Mouse (Mus musculus) thymus, postnatal 10 days (tissue): Measurements from ENCODE around the gene Gm7356.
"Not testable (repeated sequence)": the region's sequence is repeated elsewhere in the genome, so short reads cannot be mapped to it uniquely, and the experiment has no call there.

Experiments
- DNase-seq, 2 experiments: peaks; one replicate each; pipeline ENCODE4 v3.0.0; 2021; ENCODE audit warnings: low spot score in 2 of 2

Gene Gm7356

DNA sequence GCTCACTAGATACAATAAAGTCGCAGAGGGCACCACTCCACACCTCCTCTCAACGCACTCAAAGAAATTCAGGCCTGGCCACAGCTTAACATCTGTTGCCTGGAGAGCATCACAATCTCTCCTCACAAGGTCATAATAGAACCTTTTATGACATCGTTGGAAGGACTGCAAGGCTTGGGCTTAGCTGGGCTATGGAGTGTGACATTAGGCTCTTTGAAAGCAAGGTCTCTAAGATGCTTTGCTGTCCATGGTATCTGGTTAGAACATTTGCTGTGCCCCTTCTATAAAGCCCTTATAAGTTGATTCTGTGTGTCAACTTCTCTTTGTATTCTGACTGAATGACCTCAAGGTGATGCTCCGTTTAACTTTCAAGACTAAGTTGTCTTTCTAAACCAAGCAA lies at the start of gene Gm7356:
Gene Gm7356 (minus strand): TSS at position 101 of the 400 bp plus-strand sequence.
- DNase-seq = not testable (repeated sequence)

DNA sequence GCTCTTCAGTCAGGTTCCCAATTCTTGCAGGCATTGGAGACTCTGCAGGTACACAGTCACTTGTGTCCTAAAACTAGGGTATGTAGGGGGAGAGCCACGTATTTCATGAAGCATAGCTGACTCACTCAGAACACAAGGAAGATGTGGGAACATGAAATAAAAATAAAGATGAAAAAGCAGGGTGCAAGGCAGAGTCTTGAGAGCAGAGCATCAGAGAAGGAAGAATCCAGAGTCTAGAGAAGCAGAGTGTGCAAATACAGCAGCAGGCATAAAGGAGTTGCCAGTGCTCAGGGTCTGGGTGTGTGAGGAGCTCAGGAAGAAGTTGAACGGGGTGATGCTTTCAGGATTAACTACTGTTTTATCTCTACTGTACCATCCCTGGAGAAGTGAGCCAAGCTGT lies 38.4 kb upstream of the Gm7356 start:
- not testable (repeated sequence) for DNase-seq

DNA sequence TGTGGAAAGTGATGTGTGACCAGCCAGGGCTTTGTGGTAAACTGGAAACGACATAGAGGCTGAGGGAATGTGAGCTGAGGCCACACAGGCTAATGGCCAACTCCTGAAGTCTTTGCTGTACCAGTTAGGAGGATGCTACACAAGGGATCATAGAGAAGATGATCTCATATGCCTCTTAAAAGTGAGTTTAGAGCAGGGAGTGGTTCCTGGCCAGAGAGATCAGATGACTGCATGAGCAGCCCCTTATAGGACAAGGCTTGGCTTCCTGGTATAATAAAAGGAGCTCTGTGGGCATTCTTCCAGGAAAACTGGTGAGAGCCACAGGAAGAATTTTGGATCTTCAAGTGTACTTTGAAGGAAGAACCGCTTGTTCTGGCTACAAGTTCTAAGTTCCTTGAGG lies 33.5 kb upstream of the Gm7356 start:
- DNase-seq = not testable (repeated sequence)

DNA sequence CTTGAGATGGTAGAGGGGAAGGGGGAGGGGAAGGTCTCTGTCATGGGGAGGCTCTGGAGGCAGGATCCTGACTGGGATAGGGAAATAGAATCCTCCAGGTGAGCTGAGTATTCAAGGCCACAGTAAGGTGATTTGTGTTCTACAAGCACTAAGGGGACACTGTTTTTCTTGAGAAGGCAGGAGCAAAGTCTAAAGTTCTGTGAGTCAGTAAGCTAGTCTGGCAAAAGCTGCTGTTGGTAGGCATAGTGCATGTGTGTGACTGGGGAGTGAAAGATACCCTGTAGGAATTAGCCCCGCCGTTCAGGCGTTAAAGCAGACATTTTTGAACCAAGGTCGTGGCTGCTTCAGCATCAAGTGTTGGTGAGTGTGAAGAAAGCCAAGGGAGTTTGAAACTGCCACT lies 32.6 kb upstream of the Gm7356 start:
- not testable (repeated sequence) for DNase-seq

DNA sequence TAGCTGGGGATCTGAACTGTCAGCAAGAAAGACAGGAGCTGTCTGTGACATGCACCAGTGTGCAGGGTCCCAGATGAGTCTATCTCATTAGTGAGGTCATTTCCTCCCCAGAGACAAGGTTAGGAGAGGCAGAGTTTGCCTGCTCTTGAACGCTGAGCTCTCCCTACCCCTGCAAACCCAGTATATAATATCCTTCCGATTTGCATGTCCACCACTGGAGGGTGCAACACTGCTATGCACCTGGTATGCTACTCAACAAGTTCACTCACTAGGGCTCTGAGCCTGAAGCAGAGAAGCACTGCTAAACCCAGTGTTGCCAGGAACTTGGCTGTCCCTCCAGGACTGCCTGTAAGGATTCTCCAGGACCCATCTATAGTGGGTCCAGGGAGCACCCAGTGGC lies 10.1 kb downstream of the Gm7356 start:
- not testable (repeated sequence) for DNase-seq

DNA sequence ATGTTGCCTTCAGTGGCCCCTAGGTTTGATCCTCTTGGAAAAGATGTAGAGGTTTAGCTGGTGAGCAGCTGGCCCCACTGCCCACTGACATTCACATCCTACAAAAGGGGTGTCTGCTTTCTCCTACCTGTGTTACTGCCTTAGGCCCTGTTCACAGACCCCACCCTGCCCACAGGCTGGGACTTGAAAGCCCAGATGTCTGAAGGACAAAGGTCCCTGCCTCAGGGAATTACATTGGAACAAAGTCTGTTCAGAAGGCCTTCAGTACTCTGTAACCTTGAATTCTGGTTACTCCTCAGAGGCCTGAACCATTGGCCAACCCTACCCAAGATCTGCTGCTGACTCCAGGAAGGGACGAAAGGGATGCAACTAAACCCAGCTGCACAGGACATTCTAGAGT lies 15.8 kb downstream of the Gm7356 start:
- no peak for DNase-seq

DNA sequence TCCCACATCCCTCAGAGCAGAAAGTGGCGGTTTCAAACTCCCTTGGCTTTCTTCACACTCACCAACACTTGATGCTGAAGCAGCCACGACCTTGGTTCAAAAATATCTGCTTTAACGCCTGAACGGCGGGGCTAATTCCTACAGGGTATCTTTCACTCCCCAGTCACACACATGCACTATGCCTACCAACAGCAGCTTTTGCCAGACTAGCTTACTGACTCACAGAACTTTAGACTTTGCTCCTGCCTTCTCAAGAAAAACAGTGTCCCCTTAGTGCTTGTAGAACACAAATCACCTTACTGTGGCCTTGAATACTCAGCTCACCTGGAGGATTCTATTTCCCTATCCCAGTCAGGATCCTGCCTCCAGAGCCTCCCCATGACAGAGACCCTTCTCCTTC lies 32.7 kb downstream of the Gm7356 start:
- not testable (repeated sequence) for DNase-seq

DNA sequence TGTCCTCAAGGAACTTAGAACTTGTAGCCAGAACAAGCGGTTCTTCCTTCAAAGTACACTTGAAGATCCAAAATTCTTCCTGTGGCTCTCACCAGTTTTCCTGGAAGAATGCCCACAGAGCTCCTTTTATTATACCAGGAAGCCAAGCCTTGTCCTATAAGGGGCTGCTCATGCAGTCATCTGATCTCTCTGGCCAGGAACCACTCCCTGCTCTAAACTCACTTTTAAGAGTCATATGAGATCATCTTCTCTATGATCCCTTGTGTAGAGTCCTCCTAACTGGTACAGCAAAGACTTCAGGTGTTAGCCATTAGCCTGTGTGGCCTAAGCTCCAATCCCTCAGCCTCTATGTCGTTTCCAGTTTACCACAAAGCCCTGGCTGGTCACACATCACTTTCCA lies 33.6 kb downstream of the Gm7356 start:
- DNase-seq = not testable (repeated sequence)

DNA sequence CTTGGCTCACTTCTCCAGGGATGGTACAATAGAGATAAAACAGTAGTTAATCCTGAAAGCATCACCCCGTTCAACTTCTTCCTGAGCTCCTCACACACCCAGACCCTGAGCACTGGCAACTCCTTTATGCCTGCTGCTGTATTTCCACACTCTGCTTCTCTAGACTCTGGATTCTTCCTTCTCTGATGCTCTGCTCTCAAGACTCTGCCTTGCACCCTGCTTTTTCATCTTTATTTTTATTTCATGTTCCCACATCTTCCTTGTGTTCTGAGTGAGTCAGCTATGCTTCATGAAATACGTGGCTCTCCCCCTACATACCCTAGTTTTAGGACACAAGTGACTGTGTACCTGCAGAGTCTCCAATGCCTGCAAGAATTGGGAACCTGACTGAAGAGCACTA lies 38.5 kb downstream of the Gm7356 start:
- not testable (repeated sequence) for DNase-seq

DNA sequence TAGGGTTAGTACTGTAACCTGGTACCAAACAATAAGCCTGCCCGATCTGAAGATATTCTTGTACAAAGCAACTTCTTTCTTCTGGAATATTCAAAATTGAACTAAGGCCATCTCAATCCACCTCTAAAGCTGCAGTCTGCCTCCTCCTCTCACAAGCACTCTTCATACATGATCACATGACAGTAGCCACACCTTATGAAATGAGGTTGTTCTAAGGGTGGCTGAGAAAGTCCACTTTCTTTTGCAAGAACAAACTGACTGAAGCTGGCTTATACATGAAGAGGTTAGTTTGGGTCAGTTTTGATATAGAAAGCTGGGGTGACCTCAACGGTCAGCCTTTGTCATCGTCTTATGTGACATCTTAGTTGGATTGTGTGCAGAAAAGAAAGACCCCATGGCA lies 41.3 kb downstream of the Gm7356 start:
- DNase-seq = not testable (repeated sequence)

DNA sequence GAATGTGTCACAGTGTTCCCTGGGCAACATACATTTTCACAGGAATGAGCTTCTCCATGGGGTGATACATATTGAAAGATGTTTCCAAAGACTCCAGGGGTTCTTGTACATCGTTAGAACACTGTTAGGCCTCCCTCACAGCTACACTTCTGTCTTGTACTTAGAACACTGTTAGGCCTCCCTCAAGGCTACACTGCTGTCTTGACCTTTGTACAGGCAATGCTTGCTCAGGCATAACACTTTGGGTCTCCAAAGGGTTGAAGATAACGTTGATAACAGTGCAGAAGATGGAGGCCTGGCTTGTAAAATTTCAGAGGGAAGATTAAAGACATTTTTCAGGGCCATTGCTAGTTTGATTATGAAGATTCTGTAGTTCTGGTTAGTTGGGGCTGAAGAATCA lies 45.4 kb downstream of the Gm7356 start:
- DNase-seq = not testable (repeated sequence)

DNA sequence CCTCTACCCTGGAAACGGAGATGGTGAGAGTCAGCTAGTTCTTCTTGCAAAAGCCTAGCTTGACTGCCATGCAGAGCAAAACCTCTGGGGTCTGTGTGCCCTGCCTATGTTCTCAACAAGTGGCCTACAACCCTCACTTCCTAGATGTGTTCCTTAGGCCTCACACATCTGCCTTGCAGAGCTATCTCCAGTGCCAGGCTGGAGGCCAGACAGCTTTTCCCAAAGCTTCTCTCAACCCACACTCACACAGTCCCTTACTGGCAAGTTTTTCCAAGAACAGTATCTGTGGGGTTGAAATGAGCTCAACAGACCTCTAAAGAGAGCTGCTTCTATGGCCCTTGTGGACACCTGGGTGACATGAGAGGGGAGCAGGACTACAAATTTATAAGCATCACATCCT lies 51.9 kb downstream of the Gm7356 start:
- not testable (repeated sequence) for DNase-seq
